Mouse (Mus musculus) mesoderm, embryonic 11.5 days (tissue): ENCODE measurements around the gene Rexo1.
A peak's percentile ranks its signal among the peaks of the same experiment; 100 is the strongest.
"Not testable (repeated sequence)": the region's sequence is repeated elsewhere in the genome, so short reads cannot be mapped to it uniquely, and the experiment has no call there.

ENCODE experiments used
- DNase-seq: peaks from one replicate; pipeline ENCODE4 v3.0.0-alpha.2; 2012; ENCODE audit warnings: low read depth, low spot score

Rexo1 gene

GRCm38 (mm10) chr10:80561116-80561944 is at the start of gene Rexo1:
Gene Rexo1, minus strand, starts transcription at chr10:80561560.
- peak; percentile 92 for DNase-seq

GRCm38 (mm10) chr10:80611024-80611423 is 49.7 kb upstream of the Rexo1 start:
- peak; percentile 71 for DNase-seq

GRCm38 (mm10) chr10:80610116-80610785 is 48.9 kb upstream of the Rexo1 start:
- DNase-seq, result no peak

GRCm38 (mm10) chr10:80609269-80609924 is 48.0 kb upstream of the Rexo1 start:
- no peak for DNase-seq

- DNase-seq, result no peak
Measured at GRCm38 (mm10) chr10:80608435-80608834, 47.1 kb upstream of the Rexo1 start.

- no peak for DNase-seq
Measured at GRCm38 (mm10) chr10:80606737-80607350, 45.5 kb upstream of the Rexo1 start.

- DNase-seq, result no peak
Measured at GRCm38 (mm10) chr10:80606306-80606705, 44.9 kb upstream of the Rexo1 start.

- DNase-seq, result not testable (repeated sequence)
Measured at GRCm38 (mm10) chr10:80605721-80606120, 44.4 kb upstream of the Rexo1 start, which contains the start of gene Gm49322. Gene Gm49322, plus strand, starts transcription at chr10:80606021.

- no peak for DNase-seq
Measured at GRCm38 (mm10) chr10:80604988-80605387, 43.6 kb upstream of the Rexo1 start.

GRCm38 (mm10) chr10:80604001-80604509 is 42.7 kb upstream of the Rexo1 start:
- no peak for DNase-seq

- no peak for DNase-seq
Measured at GRCm38 (mm10) chr10:80603364-80603763, 42.0 kb upstream of the Rexo1 start.

- DNase-seq, result peak; percentile 93
Measured at GRCm38 (mm10) chr10:80602698-80603325, 41.5 kb upstream of the Rexo1 start, which contains the start of the genes Scamp4 and Adat3. Gene Scamp4, plus strand, starts transcription at chr10:80602872. Gene Adat3, plus strand, starts transcription at chr10:80602880.

GRCm38 (mm10) chr10:80596318-80596717 is 35.0 kb upstream of the Rexo1 start:
- no peak for DNase-seq

- DNase-seq, result peak; percentile 99
Measured at GRCm38 (mm10) chr10:80589879-80590854, 28.8 kb upstream of the Rexo1 start, which contains the start of gene Abhd17a. Gene Abhd17a, minus strand, starts transcription at chr10:80590341.

GRCm38 (mm10) chr10:80589127-80589878 is 27.9 kb upstream of the Rexo1 start:
- no peak for DNase-seq

GRCm38 (mm10) chr10:80587305-80587657 is 25.9 kb upstream of the Rexo1 start:
- DNase-seq, result peak; percentile 35

- no peak for DNase-seq
Measured at GRCm38 (mm10) chr10:80586407-80587304, 25.3 kb upstream of the Rexo1 start.

- no peak for DNase-seq
Measured at GRCm38 (mm10) chr10:80585581-80585980, 24.2 kb upstream of the Rexo1 start.
